Mouse (Mus musculus) embryonic facial prominence, embryonic 13.5 days (tissue): Measurements from ENCODE around the gene Otub2. TPM values are rescaled to one million over a fixed set of nuclear protein-coding genes. Genes with fewer than 3 reads are reported as not detected.

Source experiments
- ATAC-seq: fragments of 200-750 bp; cut with Nextera tagmentation; 2 replicates; pipeline ENCODE4 v1.8.0; 2017; ENCODE audit warnings: low read depth; ENCODE audit not compliant: insufficient number of reproducible peaks, insufficient read depth, low FRiP score, low TSS enrichment
- H3K27ac ChIP-seq: fragments of 300-500 bp; sonication (generic); 2 replicates; pipeline ENCODE4 v1.5.1; 2015; ENCODE audit warnings: moderate library complexity, mild to moderate bottlenecking, inconsistent platforms
- H3K27me3 ChIP-seq: fragments of 300-500 bp; sonication (generic); 2 replicates; pipeline ENCODE4 v1.6.1; 2015; ENCODE audit warnings: mild to moderate bottlenecking, inconsistent platforms
- H3K36me3 ChIP-seq: fragments of 300-500 bp; sonication (generic); 2 replicates; pipeline ENCODE4 v1.6.1; 2015; ENCODE audit warnings: mild to moderate bottlenecking, inconsistent platforms
- H3K4me1 ChIP-seq: fragments of 300-500 bp; sonication (generic); 2 replicates; pipeline ENCODE4 v1.6.1; 2015; ENCODE audit warnings: inconsistent platforms
- H3K4me2 ChIP-seq: fragments of 300-500 bp; sonication (generic); 2 replicates; pipeline ENCODE4 v1.6.1; 2015; ENCODE audit warnings: moderate library complexity, mild to moderate bottlenecking, inconsistent platforms
- H3K4me3 ChIP-seq: fragments of 300-500 bp; sonication (generic); 2 replicates; pipeline ENCODE4 v1.5.1; 2015; ENCODE audit warnings: mild to moderate bottlenecking, inconsistent platforms
- H3K9ac ChIP-seq: fragments of 300-500 bp; sonication (generic); 2 replicates; pipeline ENCODE4 v1.6.1; 2015; ENCODE audit warnings: mild to moderate bottlenecking, inconsistent platforms
- H3K9me3 ChIP-seq: fragments of 300-500 bp; sonication (generic); 2 replicates; pipeline ENCODE4 v1.6.1; 2016; ENCODE audit warnings: inconsistent platforms
- WGBS: fragments of 180-500 bp; shearing (Covaris S2); methylation state at CpG from one replicate; pipeline ENCODE4 v1.1.7; 2015; ENCODE audit warnings: mixed read lengths; 5-methylcytosine and 5-hydroxymethylcytosine counted together
- polyA plus RNA-seq: library from polyadenylated mRNA; unstranded; fragments of >200 nt; fragmentation: Nextera tagmentation; extraction: Ambion mirVana; gene quantifications from 2 replicates; pipeline ENCODE4 v1.2.1, GENCODE M21; 2015

The Otub2 gene
- 10.7 and 11.4 TPM in 2 replicates for polyA plus RNA-seq

DNA sequence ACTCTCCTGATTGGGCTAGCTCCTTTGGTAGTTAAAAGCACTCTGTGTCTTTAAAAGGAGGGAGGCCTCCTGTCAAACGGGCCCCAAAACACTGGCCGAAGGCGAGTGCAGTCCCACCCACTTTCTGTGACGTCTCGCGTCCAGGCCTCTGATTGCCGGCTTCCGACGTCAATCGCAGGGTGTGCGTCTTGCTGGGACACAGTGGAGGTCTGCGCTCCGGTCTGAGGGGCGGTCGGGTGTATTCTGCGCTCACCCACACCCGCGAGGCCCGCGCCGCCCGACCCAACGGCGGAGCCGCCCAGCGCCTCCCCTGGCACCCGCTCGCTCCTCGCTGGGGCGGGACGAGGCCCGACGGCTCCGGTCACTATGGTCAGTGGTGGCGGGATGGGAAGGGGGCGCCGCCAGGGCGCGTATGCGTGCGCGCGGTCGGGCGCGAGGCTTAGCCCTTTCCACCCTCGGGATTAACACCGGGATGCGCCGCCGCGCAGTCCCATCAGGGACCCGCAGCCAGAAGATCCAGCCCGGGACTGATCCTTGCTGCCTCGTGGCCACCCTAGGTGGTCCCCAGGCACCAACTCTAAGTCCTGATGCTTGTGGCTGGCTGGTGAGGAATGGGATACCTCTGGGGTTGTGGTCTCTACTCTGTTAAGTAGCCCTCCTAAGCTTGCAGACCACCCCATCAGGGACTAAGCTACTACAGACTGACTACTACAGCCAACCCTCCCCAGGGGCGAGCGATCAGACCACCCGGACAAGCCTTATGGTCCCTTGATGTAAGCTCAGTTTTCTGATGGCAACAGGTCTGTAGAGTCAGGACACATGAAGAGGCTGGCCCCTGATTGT, at the start of gene Otub2:
Gene Otub2, plus strand, starts transcription at position 178 of the 843 bp plus-strand sequence.
- H3K4me1 ChIP-seq: peaks cover 14% of the 10 kb centered on the region
- no peaks in the 10 kb centered on the region for H3K27me3 ChIP-seq
- peak; percentile 95 for ATAC-seq
- no peak within 1 kb of the TSS; the same call in 1 of the 2 replicates for H3K27ac ChIP-seq
- under 1% methylated on average over 57 of the region's 58 CpGs for WGBS
- H3K4me3 ChIP-seq: peak within 1 kb of the TSS; percentile 79
- H3K9me3 ChIP-seq: no peaks in the 10 kb centered on the region
- H3K4me2 ChIP-seq: peak within 1 kb of the TSS; percentile 81
- H3K36me3 ChIP-seq: no peaks in the 10 kb centered on the region
- peak within 1 kb of the TSS; percentile 92 for H3K9ac ChIP-seq

DNA sequence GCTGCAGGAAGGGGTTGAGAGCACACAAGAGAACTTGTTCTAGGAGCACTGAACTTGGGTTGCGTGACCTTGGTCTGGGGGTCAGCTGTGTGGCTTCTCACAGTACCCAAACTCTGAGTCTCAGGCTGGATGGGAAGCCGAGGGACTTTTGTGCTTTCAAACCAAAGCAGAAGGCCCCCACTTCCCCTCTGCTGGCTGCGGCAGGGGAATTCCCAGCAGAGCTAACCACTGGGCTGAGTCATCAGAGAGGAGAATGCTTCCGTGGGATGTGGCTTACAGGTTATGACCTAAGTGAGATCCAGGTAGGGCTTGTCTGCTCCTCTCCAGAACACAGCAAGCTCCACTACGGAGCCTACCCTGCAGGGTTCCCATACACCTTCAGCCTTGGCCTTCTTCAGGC, 47.3 kb upstream of the Otub2 start:
- no peak overlapping the region for H3K4me2 ChIP-seq
- H3K9ac ChIP-seq: no peak overlapping the region
- H3K27ac ChIP-seq: no peak overlapping the region
- H3K36me3 ChIP-seq: no peaks in the 10 kb centered on the region
- 82% methylated on average over 5 of the region's 5 CpGs for WGBS
- no peaks in the 10 kb centered on the region for H3K9me3 ChIP-seq
- H3K4me3 ChIP-seq: no peak overlapping the region
- no peak for ATAC-seq
- H3K4me1 ChIP-seq: no peaks in the 10 kb centered on the region
- H3K27me3 ChIP-seq: no peaks in the 10 kb centered on the region

DNA sequence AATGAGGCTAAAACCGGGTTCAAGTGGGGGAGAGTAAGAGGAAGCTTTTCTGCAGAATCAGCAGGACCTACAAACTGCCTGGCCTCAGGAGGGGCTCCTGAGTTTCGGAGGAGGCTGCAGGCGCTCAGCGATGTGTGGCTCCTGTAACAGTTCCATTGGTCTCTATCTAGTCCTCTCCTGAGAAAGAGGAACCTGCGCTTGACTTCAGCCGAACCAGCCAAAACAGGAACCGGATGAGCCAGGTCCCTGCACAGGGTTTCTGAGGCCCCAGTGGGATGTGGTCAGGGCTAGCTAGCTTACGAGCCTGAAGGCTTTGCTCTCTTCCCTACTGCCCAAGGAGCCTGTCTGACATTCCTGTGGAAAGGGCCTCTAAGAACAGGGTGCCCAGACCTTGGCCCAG, 45.0 kb upstream of the Otub2 start:
- ATAC-seq: no peak
- 71% methylated on average over 8 of the region's 8 CpGs for WGBS
- Histone ChIP-seq H3K4me1 (no peaks in the 10 kb centered on the region), H3K9me3 (no peaks in the 10 kb centered on the region), H3K4me3 (no peak overlapping the region), H3K36me3 (no peaks in the 10 kb centered on the region), H3K9ac (no peak overlapping the region), H3K27me3 (no peaks in the 10 kb centered on the region), H3K4me2 (no peak overlapping the region), H3K27ac (no peak overlapping the region)

DNA sequence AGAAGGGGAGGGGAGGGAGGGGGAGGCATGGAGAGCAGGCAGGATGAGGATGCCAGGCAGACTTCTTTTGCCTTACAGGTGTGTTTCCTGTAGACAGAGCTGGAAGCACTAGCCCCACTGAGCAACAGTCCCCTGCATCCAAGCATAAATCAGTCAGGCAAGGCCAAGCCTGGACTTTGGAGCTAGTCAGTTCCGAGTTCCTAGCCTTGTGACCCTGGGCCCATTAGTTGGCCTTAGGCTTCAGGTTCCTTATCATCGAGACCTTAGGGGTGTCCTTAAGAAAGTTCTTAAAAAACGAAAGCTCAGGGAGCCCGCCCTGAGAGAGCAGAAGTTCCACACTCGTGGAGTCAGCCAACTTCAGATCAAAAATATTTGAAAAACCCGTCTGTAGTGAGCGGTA, 43.5 kb upstream of the Otub2 start:
- 83% methylated on average over 7 of the region's 7 CpGs for WGBS

DNA sequence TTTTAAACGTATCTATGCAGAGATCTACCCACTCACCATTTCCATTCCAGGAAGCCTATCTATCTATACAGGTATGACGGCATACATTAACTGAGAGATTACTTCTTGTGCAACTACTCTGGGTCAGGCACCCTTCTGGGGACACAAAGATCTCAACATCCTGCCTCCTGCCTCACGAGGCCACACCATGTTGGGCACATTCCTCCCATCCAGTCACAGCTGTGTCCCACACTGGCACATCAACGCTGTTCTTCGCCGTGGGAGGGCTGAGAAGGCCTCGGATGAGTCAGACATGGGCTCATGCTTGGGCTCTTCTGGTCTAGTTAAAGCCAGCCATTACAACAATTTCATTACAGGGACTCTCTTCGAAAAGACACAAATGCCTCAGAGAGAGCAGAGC, 41.5 kb upstream of the Otub2 start:
- Histone ChIP-seq H3K4me1 (no peaks in the 10 kb centered on the region), H3K36me3 (no peaks in the 10 kb centered on the region), H3K4me2 (no peak overlapping the region), H3K27me3 (no peaks in the 10 kb centered on the region), H3K9me3 (no peaks in the 10 kb centered on the region), H3K4me3 (no peak overlapping the region), H3K27ac (no peak overlapping the region), H3K9ac (no peak overlapping the region)
- ATAC-seq: no peak
- 84% methylated on average over 8 of the region's 8 CpGs for WGBS

More for the DNA sequence above, 43.5 kb upstream of the Otub2 start:
- no peaks in the 10 kb centered on the region for H3K36me3 ChIP-seq
- no peak for ATAC-seq
- H3K9me3 ChIP-seq: no peaks in the 10 kb centered on the region
- H3K9ac ChIP-seq: no peak overlapping the region
- H3K27me3 ChIP-seq: no peaks in the 10 kb centered on the region
- H3K4me1 ChIP-seq: no peaks in the 10 kb centered on the region
- H3K4me2 ChIP-seq: no peak overlapping the region
- no peak overlapping the region for H3K4me3 ChIP-seq
- H3K27ac ChIP-seq: no peak overlapping the region

DNA sequence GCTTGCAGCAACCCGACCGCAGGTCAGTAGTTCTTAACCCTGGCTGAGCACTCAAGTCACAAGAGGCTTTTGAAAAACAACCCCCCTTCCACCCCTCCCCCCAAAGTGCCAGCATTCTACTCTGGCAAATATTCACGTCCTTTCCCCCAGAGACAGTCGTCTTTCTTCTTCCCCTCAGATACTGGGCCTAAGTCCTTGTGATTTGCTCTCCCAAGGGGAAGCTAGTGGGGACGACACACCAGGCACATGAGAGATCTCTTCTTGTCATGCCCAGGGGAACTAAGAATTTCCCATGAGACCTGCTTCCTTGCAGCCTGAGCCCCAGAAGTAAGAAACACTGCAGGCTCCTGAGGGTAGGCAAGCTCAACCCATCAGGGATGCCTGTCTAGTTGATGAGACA, 41.1 kb upstream of the Otub2 start:
- Histone ChIP-seq H3K4me2 (no peak overlapping the region), H3K27ac (no peak overlapping the region), H3K36me3 (no peaks in the 10 kb centered on the region), H3K27me3 (no peaks in the 10 kb centered on the region), H3K4me3 (no peak overlapping the region), H3K4me1 (no peaks in the 10 kb centered on the region), H3K9ac (no peak overlapping the region), H3K9me3 (no peaks in the 10 kb centered on the region)
- WGBS: 49% methylated on average over 5 of the region's 5 CpGs
- no peak for ATAC-seq

DNA sequence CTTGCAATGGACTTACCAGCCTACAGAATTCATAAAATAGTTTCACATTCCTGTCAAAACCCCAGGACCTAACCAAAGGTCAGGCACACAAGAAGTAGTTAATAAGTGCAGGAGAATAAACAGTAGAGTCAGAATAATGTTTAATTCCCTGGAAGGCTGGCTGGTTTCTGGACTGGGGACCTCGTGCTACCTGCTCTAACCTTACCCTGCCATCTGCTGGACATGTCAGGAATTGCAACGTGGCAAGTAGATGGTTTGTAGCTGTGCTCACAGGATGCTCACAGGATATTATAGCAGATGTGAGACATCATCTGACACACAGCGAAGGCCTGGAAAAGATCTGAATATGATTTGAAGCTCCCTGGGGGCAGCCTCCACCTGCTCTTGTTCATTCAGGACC, 40.0 kb upstream of the Otub2 start:
- Histone ChIP-seq H3K4me2 (no peak overlapping the region), H3K4me1 (no peaks in the 10 kb centered on the region), H3K4me3 (no peak overlapping the region), H3K9me3 (no peaks in the 10 kb centered on the region), H3K36me3 (no peaks in the 10 kb centered on the region), H3K9ac (no peak overlapping the region), H3K27me3 (no peaks in the 10 kb centered on the region), H3K27ac (no peak overlapping the region)
- ATAC-seq: no peak
- 6% methylated on average over 3 of the region's 3 CpGs for WGBS

DNA sequence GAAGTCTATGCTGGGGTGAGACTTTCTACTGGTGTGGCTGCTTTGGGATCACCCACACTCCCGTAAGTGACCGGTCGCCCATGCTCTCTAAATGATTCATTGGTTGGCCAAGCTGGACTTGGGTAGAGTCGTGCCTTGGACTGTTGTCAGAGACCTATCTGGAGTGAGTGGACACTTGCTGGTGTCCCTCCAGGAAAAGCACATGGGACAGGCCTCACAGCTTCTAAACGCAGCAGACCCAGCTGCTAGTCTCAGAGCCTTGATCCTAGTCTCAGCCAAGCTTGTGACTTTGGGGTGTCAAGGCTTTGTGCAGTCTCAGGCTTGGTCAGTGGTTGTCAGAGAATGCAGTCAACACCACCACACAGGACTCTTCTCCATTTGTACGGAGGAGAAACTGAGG, 35.7 kb upstream of the Otub2 start:
- no peaks in the 10 kb centered on the region for H3K36me3 ChIP-seq
- 95% methylated on average over 6 of the region's 6 CpGs for WGBS
- no peak for ATAC-seq
- no peaks in the 10 kb centered on the region for H3K4me1 ChIP-seq
- H3K9me3 ChIP-seq: no peaks in the 10 kb centered on the region
- H3K9ac ChIP-seq: no peak overlapping the region
- H3K27me3 ChIP-seq: no peaks in the 10 kb centered on the region
- no peak overlapping the region for H3K4me3 ChIP-seq
- no peak overlapping the region for H3K4me2 ChIP-seq
- H3K27ac ChIP-seq: no peak overlapping the region

DNA sequence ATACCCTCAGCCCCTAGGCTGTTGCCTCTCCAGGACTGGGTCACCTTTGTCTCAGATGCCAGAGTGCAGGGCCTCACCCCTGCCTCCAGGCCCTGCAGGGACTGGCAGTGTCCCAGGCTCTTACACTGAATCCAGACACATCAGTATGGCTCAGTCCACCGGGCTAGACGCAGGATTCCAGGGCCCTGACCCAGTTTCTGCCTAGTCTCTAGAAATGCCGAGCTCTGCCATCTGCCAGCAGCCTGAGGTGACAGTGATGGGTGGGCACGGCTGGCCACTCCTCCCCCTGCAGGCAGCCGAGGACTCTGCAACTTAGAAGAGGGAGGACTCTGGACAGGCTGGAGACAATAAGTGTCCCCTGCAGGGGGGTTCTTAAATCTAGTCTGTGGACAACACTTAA, 34.9 kb upstream of the Otub2 start:
- Histone ChIP-seq H3K4me2 (no peak overlapping the region), H3K27ac (no peak overlapping the region), H3K9ac (no peak overlapping the region), H3K9me3 (no peaks in the 10 kb centered on the region), H3K36me3 (no peaks in the 10 kb centered on the region), H3K4me3 (no peak overlapping the region), H3K4me1 (no peaks in the 10 kb centered on the region), H3K27me3 (no peaks in the 10 kb centered on the region)
- ATAC-seq: no peak
- 13% methylated on average over 5 of the region's 5 CpGs for WGBS

DNA sequence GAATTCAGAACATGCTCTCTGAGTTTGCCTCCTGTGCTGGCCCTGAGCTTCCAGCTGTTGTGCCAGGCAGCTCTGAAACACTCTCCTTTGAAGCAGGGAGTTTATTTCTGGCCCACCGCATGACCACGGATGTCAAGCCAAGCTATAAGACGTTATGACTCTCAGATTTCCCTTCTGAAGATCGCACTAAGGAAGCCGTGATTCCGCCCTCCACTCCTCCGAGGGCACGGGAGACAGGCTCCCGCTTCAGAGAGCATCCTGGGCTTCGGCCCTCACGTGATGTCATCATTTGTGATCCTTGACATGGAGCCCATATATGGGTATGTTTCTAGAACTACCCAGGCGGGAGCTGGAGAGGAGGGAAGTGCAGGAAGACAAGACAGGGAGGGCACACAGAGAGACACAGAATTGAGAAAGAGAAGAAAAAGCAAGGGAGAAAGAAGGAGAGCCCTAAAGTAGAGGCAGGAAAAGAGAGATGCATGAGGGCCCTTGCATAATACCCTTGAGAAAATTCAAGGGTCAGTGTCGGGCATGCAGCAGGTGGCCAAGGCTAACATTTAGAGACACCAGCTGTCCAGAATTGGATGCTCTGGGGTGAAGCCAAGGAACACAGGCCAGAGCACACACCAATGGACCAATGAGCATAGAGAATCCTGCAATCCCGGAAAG, 32.6 kb upstream of the Otub2 start, which contains the start of gene Asb2:
Gene Asb2, minus strand, starts transcription at position 256 of the 669 bp plus-strand sequence.
- 65% methylated on average over 14 of the region's 14 CpGs for WGBS
- H3K9me3 ChIP-seq: no peaks in the 10 kb centered on the region
- no peaks in the 10 kb centered on the region for H3K27me3 ChIP-seq
- H3K4me1 ChIP-seq: peaks cover 6% of the 10 kb centered on the region; the same call in 1 of the 2 replicates
- no peak within 1 kb of the TSS for H3K4me3 ChIP-seq
- H3K27ac ChIP-seq: no peak within 1 kb of the TSS
- H3K36me3 ChIP-seq: no peaks in the 10 kb centered on the region
- no peak for ATAC-seq
- H3K4me2 ChIP-seq: no peak within 1 kb of the TSS
- H3K9ac ChIP-seq: no peak within 1 kb of the TSS

DNA sequence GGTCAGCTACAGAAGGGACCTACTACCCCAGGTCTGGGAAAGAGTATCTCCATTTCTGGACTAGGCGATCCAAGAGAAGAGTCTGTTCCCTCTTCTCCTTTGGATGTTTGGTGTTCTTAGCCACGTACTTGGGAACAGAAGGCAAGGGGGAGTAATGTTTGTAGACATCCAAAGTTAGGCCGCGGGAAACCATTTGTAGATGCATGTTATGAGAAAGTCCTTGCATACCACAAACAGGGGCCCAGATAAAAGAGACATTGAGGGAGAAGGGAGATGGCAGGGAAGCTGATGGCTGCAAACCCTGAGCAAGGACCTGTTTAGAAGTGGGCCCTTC, 32.1 kb upstream of the Otub2 start:
- Histone ChIP-seq H3K27ac (no peak overlapping the region), H3K9ac (no peak overlapping the region), H3K36me3 (no peaks in the 10 kb centered on the region), H3K4me1 (peaks cover 6% of the 10 kb centered on the region; the same call in 1 of the 2 replicates), H3K27me3 (no peaks in the 10 kb centered on the region), H3K4me3 (no peak overlapping the region), H3K4me2 (no peak overlapping the region), H3K9me3 (no peaks in the 10 kb centered on the region)
- ATAC-seq: no peak
- 98% methylated on average over 4 of the region's 4 CpGs for WGBS

DNA sequence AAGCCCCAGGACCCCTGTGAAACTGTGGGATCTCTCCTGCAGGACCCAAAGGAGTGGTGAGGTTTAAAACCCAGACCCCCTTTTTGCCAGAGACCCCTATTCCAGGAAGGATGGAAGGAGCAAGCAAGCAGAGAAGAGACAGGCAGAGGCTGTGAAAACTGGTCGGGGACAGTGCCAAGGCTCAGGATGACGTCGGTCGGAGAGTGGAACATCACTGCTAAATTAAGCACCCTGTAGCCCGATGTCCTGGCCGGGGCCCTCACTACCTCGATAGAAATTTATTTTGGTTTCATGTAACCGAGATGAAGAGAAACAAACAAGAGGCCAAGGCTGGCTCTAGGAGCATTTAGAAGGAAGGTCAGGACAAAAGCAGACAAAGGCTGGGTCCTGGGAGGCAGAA, 30.3 kb upstream of the Otub2 start:
- H3K27me3 ChIP-seq: no peaks in the 10 kb centered on the region
- H3K9me3 ChIP-seq: no peaks in the 10 kb centered on the region
- no peaks in the 10 kb centered on the region for H3K36me3 ChIP-seq
- ATAC-seq: no peak
- H3K4me3 ChIP-seq: no peak overlapping the region
- no peak overlapping the region for H3K9ac ChIP-seq
- 84% methylated on average over 8 of the region's 8 CpGs for WGBS
- peaks cover 6% of the 10 kb centered on the region; the same call in 1 of the 2 replicates for H3K4me1 ChIP-seq
- no peak overlapping the region for H3K4me2 ChIP-seq
- H3K27ac ChIP-seq: no peak overlapping the region
